Mouse (Mus musculus) small intestine, adult 2 months (tissue): ENCODE data around the gene Gm14151.

Source experiments
- CTCF ChIP-seq: fragments of 200-500 bp; IDR thresholded peaks from 2 replicates; pipeline ENCODE4 v1.5.1; 2012; ENCODE audit warnings: low read depth, mild to moderate bottlenecking, control low read depth, inconsistent platforms, low read length, moderate library complexity, mixed read lengths; ENCODE audit not compliant: insufficient replicate concordance, insufficient read length; ENCODE audit errors: extremely low read depth
- POLR2A ChIP-seq: fragments of 200-500 bp; IDR thresholded peaks from 2 replicates; pipeline ENCODE4 v1.6.1; 2012; ENCODE audit warnings: low read depth, mild to moderate bottlenecking, control low read depth, inconsistent platforms, low read length, moderate library complexity

- TF ChIP-seq CTCF (no peak), POLR2A (no peak)
These were observed 35.5 kb downstream of the Gm14151 start for GRCm38 (mm10) chr2:151056637-151057036.
